Mouse (Mus musculus): ENCODE measurements around the gene Ncoa3. TPM values are rescaled to one million over a fixed set of nuclear protein-coding genes. Genes with fewer than 3 reads are reported as not detected.

Gene Ncoa3
- polyA plus RNA-seq, 1 experiment from 2014 or later: 3.9 TPM

- 29% methylated on average over 4 of the region's 4 CpGs for WGBS (ENCODE audit: insufficient replicate concordance)
- Histone ChIP-seq H3K4me2 (ENCODE audit: low read depth, low read length) (no peak overlapping the region), H3K4me3 (ENCODE audit: low read depth, low read length) (no peak overlapping the region), H3K36me3 (replicated peaks; ENCODE audit: insufficient read depth, low read length) (no peaks in the 10 kb centered on the region), H3K27ac (ENCODE audit: low read depth) (no peak overlapping the region), H3K9me3 (ENCODE audit: low read length) (no peaks in the 10 kb centered on the region), H3K27me3 (ENCODE audit: insufficient read depth, low read length) (no peaks in the 10 kb centered on the region), H3K4me1 (ENCODE audit: insufficient read depth) (no peaks in the 10 kb centered on the region), H3K9ac (replicated peaks) (no peak overlapping the region)
- TF ChIP-seq EP300 (IDR thresholded peaks at IDR 0.05; ENCODE audit: low read depth) (no peak), CTCF (IDR thresholded peaks at IDR 0.05; ENCODE audit: low read depth) (peak; percentile 88)
- no peak for ATAC-seq
- peak; percentile 84 for DNase-seq
Observed at GRCm38 (mm10) chr2:166108326-166108725, 115.9 kb downstream of the Ncoa3 start.

GRCm38 (mm10) chr2:166110764-166111163 lies 118.3 kb downstream of the Ncoa3 start:
- Histone ChIP-seq H3K9ac (replicated peaks) (no peak overlapping the region), H3K27me3 (ENCODE audit: insufficient read depth, low read length) (no peaks in the 10 kb centered on the region), H3K4me2 (ENCODE audit: low read depth, low read length) (no peak overlapping the region), H3K36me3 (replicated peaks; ENCODE audit: insufficient read depth, low read length) (no peaks in the 10 kb centered on the region), H3K4me3 (ENCODE audit: low read depth, low read length) (no peak overlapping the region), H3K27ac (ENCODE audit: low read depth) (no peak overlapping the region), H3K9me3 (ENCODE audit: low read length) (no peaks in the 10 kb centered on the region), H3K4me1 (ENCODE audit: insufficient read depth) (no peaks in the 10 kb centered on the region)
- DNase-seq (no peak), ATAC-seq (no peak)
- WGBS (ENCODE audit: insufficient replicate concordance): 69% methylated on average over 8 of the region's 8 CpGs
- TF ChIP-seq EP300 (IDR thresholded peaks at IDR 0.05; ENCODE audit: low read depth): no peak
- no peak for TF ChIP-seq CTCF (IDR thresholded peaks at IDR 0.05; ENCODE audit: low read depth)

GRCm38 (mm10) chr2:166111238-166111637 lies 118.8 kb downstream of the Ncoa3 start:
- no peaks in the 10 kb centered on the region for H3K36me3 ChIP-seq (replicated peaks; ENCODE audit: insufficient read depth, low read length)
- H3K9ac ChIP-seq (replicated peaks): no peak overlapping the region
- DNase-seq (no peak), ATAC-seq (no peak)
- H3K27ac ChIP-seq (ENCODE audit: low read depth): no peak overlapping the region
- H3K27me3 ChIP-seq (ENCODE audit: insufficient read depth, low read length): no peaks in the 10 kb centered on the region
- H3K4me2 ChIP-seq (ENCODE audit: low read depth, low read length): no peak overlapping the region
- H3K4me3 ChIP-seq (ENCODE audit: low read depth, low read length): no peak overlapping the region
- 74% methylated on average over 2 of the region's 2 CpGs for WGBS (ENCODE audit: insufficient replicate concordance)
- no peaks in the 10 kb centered on the region for H3K4me1 ChIP-seq (ENCODE audit: insufficient read depth)
- no peaks in the 10 kb centered on the region for H3K9me3 ChIP-seq (ENCODE audit: low read length)
- TF ChIP-seq EP300 (IDR thresholded peaks at IDR 0.05; ENCODE audit: low read depth) (no peak), CTCF (IDR thresholded peaks at IDR 0.05; ENCODE audit: low read depth) (no peak)

- no peak for DNase-seq
Observed at GRCm38 (mm10) chr2:166111831-166112250, 119.4 kb downstream of the Ncoa3 start.

GRCm38 (mm10) chr2:166112986-166113385 lies 120.5 kb downstream of the Ncoa3 start:
- no peaks in the 10 kb centered on the region for H3K27me3 ChIP-seq (ENCODE audit: insufficient read depth, low read length)

More at GRCm38 (mm10) chr2:166111831-166112250, 119.4 kb downstream of the Ncoa3 start:
- no peak overlapping the region for H3K9ac ChIP-seq (replicated peaks)
- no peak overlapping the region for H3K4me3 ChIP-seq (ENCODE audit: low read depth, low read length)
- no peaks in the 10 kb centered on the region for H3K27me3 ChIP-seq (ENCODE audit: insufficient read depth, low read length)
- no peaks in the 10 kb centered on the region for H3K9me3 ChIP-seq (ENCODE audit: low read length)
- no peak for TF ChIP-seq CTCF (IDR thresholded peaks at IDR 0.05; ENCODE audit: low read depth)
- no peak for TF ChIP-seq EP300 (IDR thresholded peaks at IDR 0.05; ENCODE audit: low read depth)
- no peak overlapping the region for H3K27ac ChIP-seq (ENCODE audit: low read depth)
- H3K36me3 ChIP-seq (replicated peaks; ENCODE audit: insufficient read depth, low read length): no peaks in the 10 kb centered on the region
- H3K4me2 ChIP-seq (ENCODE audit: low read depth, low read length): no peak overlapping the region
- no peak for ATAC-seq
- H3K4me1 ChIP-seq (ENCODE audit: insufficient read depth): no peaks in the 10 kb centered on the region
- WGBS (ENCODE audit: insufficient replicate concordance): 60% methylated on average over 10 of the region's 10 CpGs

GRCm38 (mm10) chr2:166115571-166116277 lies 123.3 kb downstream of the Ncoa3 start:
- 66% methylated on average over 15 of the region's 15 CpGs for WGBS (ENCODE audit: insufficient replicate concordance)
- no peaks in the 10 kb centered on the region for H3K9me3 ChIP-seq (ENCODE audit: low read length)
- H3K27ac ChIP-seq (ENCODE audit: low read depth): no peak overlapping the region
- H3K27me3 ChIP-seq (ENCODE audit: insufficient read depth, low read length): no peaks in the 10 kb centered on the region
- no peak overlapping the region for H3K9ac ChIP-seq (replicated peaks)
- peak; percentile 54 for TF ChIP-seq EP300 (IDR thresholded peaks at IDR 0.05; ENCODE audit: low read depth)
- no peak for TF ChIP-seq CTCF (IDR thresholded peaks at IDR 0.05; ENCODE audit: low read depth)
- no peaks in the 10 kb centered on the region for H3K4me1 ChIP-seq (ENCODE audit: insufficient read depth)
- H3K4me3 ChIP-seq (ENCODE audit: low read depth, low read length): no peak overlapping the region
- H3K4me2 ChIP-seq (ENCODE audit: low read depth, low read length): no peak overlapping the region
- ATAC-seq (peak; percentile 89), DNase-seq (peak; percentile 73)
- no peaks in the 10 kb centered on the region for H3K36me3 ChIP-seq (replicated peaks; ENCODE audit: insufficient read depth, low read length)

More at GRCm38 (mm10) chr2:166112986-166113385, 120.5 kb downstream of the Ncoa3 start:
- H3K9me3 ChIP-seq (ENCODE audit: low read length): no peaks in the 10 kb centered on the region
- no peaks in the 10 kb centered on the region for H3K4me1 ChIP-seq (ENCODE audit: insufficient read depth)
- no peaks in the 10 kb centered on the region for H3K36me3 ChIP-seq (replicated peaks; ENCODE audit: insufficient read depth, low read length)
- TF ChIP-seq EP300 (IDR thresholded peaks at IDR 0.05; ENCODE audit: low read depth): no peak
- TF ChIP-seq CTCF (IDR thresholded peaks at IDR 0.05; ENCODE audit: low read depth): no peak
- ATAC-seq (no peak), DNase-seq (no peak)
- no peak overlapping the region for H3K27ac ChIP-seq (ENCODE audit: low read depth)
- WGBS (ENCODE audit: insufficient replicate concordance): 82% methylated on average over 11 of the region's 11 CpGs
- no peak overlapping the region for H3K4me3 ChIP-seq (ENCODE audit: low read depth, low read length)
- no peak overlapping the region for H3K4me2 ChIP-seq (ENCODE audit: low read depth, low read length)
- H3K9ac ChIP-seq (replicated peaks): no peak overlapping the region

All from liver, postnatal 0 days (tissue).